Mouse (Mus musculus): Measurements from ENCODE around the gene Gm28490.
"Not testable (repeated sequence)": the region's sequence is repeated elsewhere in the genome, so short reads cannot be mapped to it uniquely, and the experiment has no call there.

Gene Gm28490

GRCm38 (mm10) chrY:31634656-31635055 lies at the start of gene Gm28490:
Gene Gm28490 (minus strand): TSS chrY:31634756.
- in situ Hi-C loops (cut with MseI, MboI), result not testable (repeated sequence)

All from mouse trophoblast stem cell (cell line).